Mouse (Mus musculus) MEL (cell line): ENCODE data around the gene Myl6b. TPM values are rescaled to one million over a fixed set of nuclear protein-coding genes. Genes with fewer than 3 reads are reported as not detected.

Experiments
- DNase-seq: peaks from one replicate; pipeline ENCODE4 v3.0.0; 2011; ENCODE audit warnings: low read depth, low spot score
- H3K27ac ChIP-seq: 2 replicates; pipeline ENCODE4 v1.5.1; 2012; ENCODE audit warnings: low read depth, mild to moderate bottlenecking, control low read depth, low read length, moderate library complexity; ENCODE audit not compliant: control insufficient read depth
- H3K27me3 ChIP-seq, 2 experiments: fragments of 150-350 bp in 1 of 2; sonication (generic) in 1 of 2; 2 replicates each; pipeline ENCODE4 v1.6.1; 2012; ENCODE audit warnings: low read length in 2 of 2, mild to moderate bottlenecking in 2 of 2, improper control_type of control experiment in 1 of 2, moderate library complexity in 1 of 2; ENCODE audit not compliant: insufficient read depth in 2 of 2, control insufficient read depth in 1 of 2
- H3K36me3 ChIP-seq, 2 experiments: 2 replicates each; pipeline ENCODE4 v1.6.1; 2012 to 2014; ENCODE audit warnings: low read length in 2 of 2, improper control_type of control experiment in 1 of 2, inconsistent platforms in 1 of 2, mild to moderate bottlenecking in 1 of 2; ENCODE audit not compliant: insufficient read depth in 2 of 2, control insufficient read depth in 1 of 2
- H3K4me1 ChIP-seq, 2 experiments: fragments of 150-350 bp in 1 of 2; sonication (generic) in 1 of 2; 2 replicates each; pipeline ENCODE4 v1.6.1; 2012; ENCODE audit warnings: low read length in 2 of 2, improper control_type of control experiment in 1 of 2, mild to moderate bottlenecking in 1 of 2; ENCODE audit not compliant: insufficient read depth in 2 of 2, control insufficient read depth in 1 of 2
- H3K4me3 ChIP-seq, 2 experiments: fragments of 150-350 bp in 1 of 2; sonication (generic) in 1 of 2; 2 replicates each; pipeline ENCODE4 v1.5.1; 2012; ENCODE audit warnings: low read depth in 2 of 2, low read length in 2 of 2, mild to moderate bottlenecking in 2 of 2, moderate library complexity in 2 of 2, control low read depth in 1 of 2, improper control_type of control experiment in 1 of 2; ENCODE audit not compliant: control insufficient read depth in 1 of 2, insufficient read depth in 1 of 2
- H3K79me2 ChIP-seq: 2 replicates; pipeline ENCODE4 v1.6.1; 2012; ENCODE audit warnings: mild to moderate bottlenecking, low read length, moderate library complexity; ENCODE audit not compliant: control insufficient read depth, poor library complexity, insufficient read depth
- H3K9ac ChIP-seq: 2 replicates; pipeline ENCODE4 v1.6.1; 2012; ENCODE audit warnings: low read depth, mild to moderate bottlenecking, control low read depth, low read length, moderate library complexity; ENCODE audit not compliant: control insufficient read depth, poor library complexity, severe bottlenecking
- H3K9me3 ChIP-seq: fragments of 150-350 bp; sonication (generic); replicated peaks from 2 replicates; pipeline ENCODE4 v1.6.1; 2012; ENCODE audit warnings: mild to moderate bottlenecking, low read length, improper control_type of control experiment, moderate library complexity; ENCODE audit not compliant: insufficient read depth
- CTCF ChIP-seq, 3 experiments: IDR thresholded peaks in 2 of 3; conservative IDR thresholded peaks in 1 of 3; 2 replicates each; pipeline ENCODE4 v1.5.1; 2011 to 2012; ENCODE audit warnings: low read length in 3 of 3, low read depth in 2 of 3, mild to moderate bottlenecking in 2 of 3, improper control_type of control experiment in 1 of 3, inconsistent platforms in 1 of 3, mixed read lengths in 1 of 3, moderate library complexity in 1 of 3; ENCODE audit not compliant: control insufficient read depth in 1 of 3, insufficient read depth in 1 of 3, poor library complexity in 1 of 3, severe bottlenecking in 1 of 3
- EP300 ChIP-seq, 2 experiments: IDR thresholded peaks; 2 replicates each; pipeline ENCODE4 v1.6.1; 2011; ENCODE audit warnings: improper control_type of control experiment in 2 of 2, low read length in 2 of 2, low read depth in 1 of 2, mild to moderate bottlenecking in 1 of 2
- ETS1 ChIP-seq: IDR thresholded peaks from 2 replicates; pipeline ENCODE4 v1.6.1; 2012; ENCODE audit warnings: low read depth, mild to moderate bottlenecking, inconsistent platforms, low read length, improper control_type of control experiment, moderate library complexity
- GABPA ChIP-seq: IDR thresholded peaks from 2 replicates; pipeline ENCODE4 v1.6.1; 2012; ENCODE audit warnings: low read depth, mild to moderate bottlenecking, inconsistent platforms, low read length, improper control_type of control experiment, moderate library complexity
- HCFC1 ChIP-seq: IDR thresholded peaks from 2 replicates; pipeline ENCODE4 v1.6.1; 2012; ENCODE audit warnings: low read depth, mild to moderate bottlenecking, inconsistent platforms, low read length, improper control_type of control experiment, moderate library complexity
- MAX ChIP-seq: IDR thresholded peaks from 2 replicates; pipeline ENCODE4 v1.6.1; 2011; ENCODE audit warnings: low read length, improper control_type of control experiment
- MAZ ChIP-seq: IDR thresholded peaks from 2 replicates; pipeline ENCODE4 v1.6.1; 2012; ENCODE audit warnings: low read depth, mild to moderate bottlenecking, inconsistent platforms, low read length, improper control_type of control experiment
- SMC3 ChIP-seq: IDR thresholded peaks from 2 replicates; pipeline ENCODE4 v1.6.1; 2011; ENCODE audit warnings: low read depth, low read length, improper control_type of control experiment
- TBP ChIP-seq: IDR thresholded peaks from 2 replicates; pipeline ENCODE4 v1.8.0; 2011; ENCODE audit warnings: low read depth, low read length, improper control_type of control experiment
- TCF12 ChIP-seq: IDR thresholded peaks from 2 replicates; pipeline ENCODE4 v1.6.1; 2014; ENCODE audit warnings: low read depth, mild to moderate bottlenecking, inconsistent platforms, low read length, improper control_type of control experiment, moderate library complexity
- USF1 ChIP-seq: IDR thresholded peaks from 2 replicates; pipeline ENCODE4 v1.6.1; 2014; ENCODE audit warnings: low read depth, mild to moderate bottlenecking, inconsistent platforms, low read length, improper control_type of control experiment, moderate library complexity
- polyA plus RNA-seq, 2 experiments: library from polyadenylated mRNA; stranded (reverse) in 1 of 2; unstranded in 1 of 2; fragments of >175 nt in 1 of 2; fragments of >200 nt in 1 of 2; gene quantifications; 2 replicates each; pipeline versions ENCODE4 v1.2.1 to v1.2.4; 2012; ENCODE audit warnings: low replicate concordance in 2 of 2, low read depth in 1 of 2; ENCODE audit not compliant: insufficient read length in 2 of 2, insufficient read depth in 1 of 2, missing spikeins in 1 of 2
- total RNA-seq: library from RNA; depleted of rRNA; stranded (reverse); fragments of 300-350 nt; gene quantifications from 2 replicates; pipeline ENCODE4 v1.2.3, GENCODE M21; 2012

The Myl6b gene
- total and polyA plus RNA-seq, 3 experiments, result 1.8 to 18.8 TPM; not detected in 1

GRCm38 (mm10) chr10:128495903-128496302 lies 2.6 kb downstream of the Myl6b start:
- peak overlapping the region; percentile 59 for H3K9ac ChIP-seq
- peaks cover 17 to 34% of the 10 kb centered on the region in 2 experiments for H3K4me1 ChIP-seq
- no peak for TF ChIP-seq MAZ
- TF ChIP-seq ETS1, result peak; percentile 24
- no peak for TF ChIP-seq MAX
- TF ChIP-seq GABPA, result no peak
- TF ChIP-seq HCFC1, result peak; percentile 31; the same call in 1 of the 2 replicates
- no peak for TF ChIP-seq USF1
- peak in 1 of 2 experiments; percentile 63; a peak in 2 of 4 replicates for TF ChIP-seq EP300 (IDR thresholded peaks at IDR 0.05; ENCODE audit: low read depth in 1 of 2, low read length in 2 of 2)
- peak overlapping the region; percentile 73 for H3K27ac ChIP-seq
- H3K9me3 ChIP-seq, result no peaks in the 10 kb centered on the region
- H3K79me2 ChIP-seq, result peaks cover 36% of the 10 kb centered on the region
- peak; percentile 66 for DNase-seq
- 0 out of 4 replicates have a peak overlapping the region, but pooled peaks of 1 of the 2 experiments have one; percentile 17 for H3K4me3 ChIP-seq
- H3K36me3 ChIP-seq, result peaks cover 2 to 24% of the 10 kb centered on the region in 2 experiments; a peak in 3 of 4 replicates
- no peaks in the 10 kb centered on the region for H3K27me3 ChIP-seq

DNA sequence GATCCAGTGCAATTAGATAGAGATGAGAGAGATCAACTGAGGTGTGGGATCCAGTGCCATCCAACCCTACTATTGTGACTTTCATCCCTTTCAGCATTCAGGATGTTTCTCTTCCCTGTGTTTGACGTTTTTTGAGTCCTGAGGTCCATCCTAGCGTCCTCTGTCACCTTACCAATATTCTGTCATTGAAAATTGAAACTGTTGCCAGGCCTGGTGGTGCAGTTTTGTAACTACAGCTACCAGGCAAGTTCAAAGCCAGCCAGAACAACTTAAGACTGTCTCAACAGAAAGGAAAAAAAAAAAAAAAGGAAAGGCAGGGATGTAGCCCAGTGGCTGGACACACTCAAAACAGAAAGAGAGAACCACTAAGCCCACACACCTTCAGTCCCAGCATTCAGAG lies 3.2 kb downstream of the Myl6b start:
- Histone ChIP-seq H3K27me3 (no peaks in the 10 kb centered on the region), H3K4me1 (peaks cover 17 to 34% of the 10 kb centered on the region in 2 experiments), H3K9ac (peak overlapping the region; percentile 86), H3K27ac (peak overlapping the region; percentile 77), H3K9me3 (no peaks in the 10 kb centered on the region), H3K4me3 (peak overlapping the region; percentile 64 to 79), H3K79me2 (peaks cover 36% of the 10 kb centered on the region), H3K36me3 (peaks cover 5 to 24% of the 10 kb centered on the region in 2 experiments)
- DNase-seq, result peak; percentile 59
- no peak for TF ChIP-seq TCF12
- TF ChIP-seq CTCF (IDR thresholded peaks at IDR 0.05 in 2 of 3, conservative IDR thresholded peaks at IDR 0.05 in 1 of 3; ENCODE audit: control insufficient read depth in 1 of 3, insufficient read depth in 1 of 3, low read depth in 2 of 3, low read length in 3 of 3, poor library complexity in 1 of 3, severe bottlenecking in 1 of 3), result peak in 1 of 3 experiments; percentile 21; a peak in 1 of 6 replicates

GRCm38 (mm10) chr10:128494667-128495245 lies 3.7 kb downstream of the Myl6b start:
- Histone ChIP-seq H3K36me3 (peaks cover 8 to 24% of the 10 kb centered on the region in 2 experiments), H3K27me3 (no peaks in the 10 kb centered on the region), H3K9ac (peak overlapping the region; percentile 86), H3K4me3 (peak overlapping the region; percentile 64 to 79), H3K9me3 (no peaks in the 10 kb centered on the region), H3K4me1 (peaks cover 15 to 34% of the 10 kb centered on the region in 2 experiments), H3K27ac (peak overlapping the region; percentile 77), H3K79me2 (peaks cover 36% of the 10 kb centered on the region)
- no peak for DNase-seq
- TF ChIP-seq TBP, result 0 out of 2 replicates have a peak, but pooled peaks have one; percentile 12
- no peak for TF ChIP-seq SMC3
